Mouse (Mus musculus): ENCODE results near the gene Eif2s3y.

Eif2s3y gene

GRCm38 (mm10) chrY:1009882-1010751, at the start of gene Eif2s3y:
Eif2s3y (plus strand) TSS chrY:1010543.
- peak in 1 of 2 experiments; percentile 74 for DNase-seq (ENCODE audit: low spot score in 2 of 2)
